Mouse (Mus musculus) neural tube, embryonic 15.5 days (tissue): ENCODE measurements around the gene Pomc. TPM values are rescaled to one million over a fixed set of nuclear protein-coding genes. Genes with fewer than 3 reads are reported as not detected.
"Not testable (repeated sequence)": the region's sequence is repeated elsewhere in the genome, so short reads cannot be mapped to it uniquely, and the experiment has no call there.

ENCODE experiments used
- ATAC-seq: fragments of 200-750 bp; cut with Nextera tagmentation; 2 replicates; pipeline ENCODE4 v1.8.0; 2017; ENCODE audit warnings: mild to moderate bottlenecking, moderate TSS enrichment, moderate library complexity; ENCODE audit not compliant: low FRiP score
- H3K27ac ChIP-seq: fragments of 300-500 bp; sonication (generic); replicated peaks from 2 replicates; pipeline ENCODE4 v1.5.1; 2015; ENCODE audit warnings: mild to moderate bottlenecking, inconsistent platforms
- H3K27me3 ChIP-seq: fragments of 300-500 bp; sonication (generic); replicated peaks from 2 replicates; pipeline ENCODE4 v1.6.1; 2015; ENCODE audit warnings: inconsistent platforms
- H3K36me3 ChIP-seq: fragments of 300-500 bp; sonication (generic); 2 replicates; pipeline ENCODE4 v1.6.1; 2015; ENCODE audit warnings: inconsistent platforms
- H3K4me1 ChIP-seq: fragments of 300-500 bp; sonication (generic); 2 replicates; pipeline ENCODE4 v1.6.1; 2015; ENCODE audit warnings: inconsistent platforms
- H3K4me2 ChIP-seq: fragments of 300-500 bp; sonication (generic); 2 replicates; pipeline ENCODE4 v1.6.1; 2015; ENCODE audit warnings: inconsistent platforms, mild to moderate bottlenecking, moderate library complexity
- H3K4me3 ChIP-seq: fragments of 300-500 bp; sonication (generic); replicated peaks from 2 replicates; pipeline ENCODE4 v1.5.1; 2015; ENCODE audit warnings: mild to moderate bottlenecking, inconsistent platforms
- H3K9ac ChIP-seq: fragments of 300-500 bp; sonication (generic); replicated peaks from 2 replicates; pipeline ENCODE4 v1.6.1; 2015; ENCODE audit warnings: mild to moderate bottlenecking, inconsistent platforms
- H3K9me3 ChIP-seq: fragments of 300-500 bp; sonication (generic); replicated peaks from 2 replicates; pipeline ENCODE4 v1.6.1; 2016; ENCODE audit warnings: inconsistent platforms
- WGBS: fragments of 180-500 bp; shearing (Covaris S2); methylation state at CpG from one replicate; pipeline ENCODE4 v1.1.7; 2015; ENCODE audit warnings: mixed read lengths; 5-methylcytosine and 5-hydroxymethylcytosine counted together
- polyA plus RNA-seq: library from polyadenylated mRNA; unstranded; fragments of >200 nt; fragmentation: Nextera tagmentation; extraction: Ambion mirVana; gene quantifications from 2 replicates; pipeline ENCODE4 v1.2.1, GENCODE M21; 2015

Pomc gene
- polyA plus RNA-seq, 1 experiment from 2014 or later, result 3.7 TPM

DNA sequence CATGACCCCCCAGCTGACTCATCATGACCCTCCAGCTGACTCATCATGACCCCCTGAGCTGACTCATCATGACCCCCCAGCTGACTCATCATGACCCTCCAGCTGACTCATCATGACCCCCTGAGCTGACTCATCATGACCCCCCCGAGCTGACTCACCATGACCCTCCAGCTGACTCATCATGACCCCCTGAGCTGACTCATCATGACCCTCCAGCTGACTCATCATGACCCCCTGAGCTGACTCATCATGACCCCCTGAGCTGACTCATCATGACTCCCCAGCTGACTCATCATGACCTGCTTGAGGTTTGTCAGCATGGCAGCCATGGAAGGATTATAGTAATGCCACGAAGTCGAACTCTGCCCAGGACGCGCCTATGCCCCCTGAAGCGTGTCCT, 18.4 kb downstream of the Pomc start:
- not testable (repeated sequence) for H3K9me3 ChIP-seq, H3K27me3 ChIP-seq, H3K4me2 ChIP-seq, ATAC-seq, H3K27ac ChIP-seq, H3K4me1 ChIP-seq, H3K4me3 ChIP-seq, H3K9ac ChIP-seq
- peaks cover 82% of the 10 kb centered on the region for H3K36me3 ChIP-seq
- 97% methylated on average over 6 of the region's 6 CpGs for WGBS

DNA sequence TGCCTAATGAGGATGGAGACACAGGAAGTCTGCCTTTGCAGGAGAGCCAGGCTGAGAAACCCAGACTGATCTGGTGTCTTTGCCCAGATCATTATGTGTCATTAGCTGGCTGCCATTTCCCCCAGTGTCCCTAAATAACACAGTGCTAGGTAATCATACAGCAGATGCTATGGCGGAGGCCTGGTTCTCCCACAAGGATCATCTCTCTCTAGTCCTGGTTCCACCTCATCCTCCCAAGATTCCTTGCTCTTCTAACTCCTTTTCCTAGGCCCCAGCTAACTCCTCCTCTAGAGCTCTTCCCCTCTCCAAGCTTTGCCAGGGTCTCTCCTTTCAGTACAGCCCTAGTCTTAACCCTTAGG, 26.2 kb downstream of the Pomc start:
- 0 out of 2 replicates have a peak overlapping the region, but pooled peaks have one; percentile 3 for H3K9ac ChIP-seq
- peaks cover 41% of the 10 kb centered on the region for H3K36me3 ChIP-seq
- 60% methylated on average over 1 of the region's 1 CpGs for WGBS
- peak; percentile 6; the same call in 1 of the 2 replicates for ATAC-seq
- H3K27ac ChIP-seq, result peak overlapping the region; percentile 79; the same call in 1 of the 2 replicates
- peak overlapping the region; percentile 42 for H3K4me3 ChIP-seq
- H3K27me3 ChIP-seq, result no peaks in the 10 kb centered on the region
- peak overlapping the region; percentile 78 for H3K4me2 ChIP-seq
- H3K9me3 ChIP-seq, result no peaks in the 10 kb centered on the region
- H3K4me1 ChIP-seq, result peaks cover 22% of the 10 kb centered on the region

DNA sequence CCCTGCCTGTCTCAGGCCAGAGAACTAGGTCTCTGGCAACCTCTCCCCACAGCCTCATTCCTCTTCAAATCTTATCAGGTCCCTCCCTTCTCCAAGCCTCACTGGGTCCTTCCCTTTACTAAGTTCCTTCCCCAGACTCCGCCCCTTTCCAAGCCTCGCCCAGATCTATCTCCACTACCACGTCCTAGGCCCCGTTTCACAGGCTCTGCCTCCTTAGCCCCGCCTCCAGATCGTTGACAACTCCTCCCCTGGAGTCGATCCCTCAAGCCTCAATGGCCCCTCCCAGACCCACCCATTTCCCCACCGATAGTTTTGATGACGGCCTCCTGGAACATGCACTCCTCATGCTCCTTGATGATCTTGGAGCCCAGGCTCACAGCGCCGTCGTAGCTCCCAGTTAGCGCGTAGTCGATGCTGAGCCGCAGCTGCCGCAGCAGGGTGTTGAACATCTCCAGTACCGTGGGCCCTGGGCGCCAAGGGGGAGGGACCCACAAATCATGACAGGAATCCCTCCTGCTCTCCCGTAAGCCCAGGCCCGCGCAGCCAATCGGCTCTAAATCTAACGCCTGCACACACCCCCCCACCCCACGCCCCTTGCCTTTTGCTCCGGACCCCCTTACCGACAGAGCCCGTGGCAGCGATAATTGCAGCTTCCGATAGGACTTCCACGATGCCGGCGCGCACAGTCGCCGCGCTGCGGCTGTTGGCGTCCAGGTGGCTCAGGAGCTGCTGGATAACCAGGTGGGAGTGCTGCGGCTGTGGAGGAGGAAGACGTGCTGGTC, 26.8 kb downstream of the Pomc start:
- H3K27me3 ChIP-seq, result no peaks in the 10 kb centered on the region
- under 1% methylated on average over 41 of the region's 41 CpGs for WGBS
- H3K4me2 ChIP-seq, result peak overlapping the region; percentile 78
- ATAC-seq, result peak; percentile 91
- H3K4me3 ChIP-seq, result peak overlapping the region; percentile 42
- H3K36me3 ChIP-seq, result peaks cover 35% of the 10 kb centered on the region
- no peaks in the 10 kb centered on the region for H3K9me3 ChIP-seq
- H3K9ac ChIP-seq, result peak overlapping the region; percentile 51
- H3K4me1 ChIP-seq, result peaks cover 22% of the 10 kb centered on the region
- peak overlapping the region; percentile 79 for H3K27ac ChIP-seq

DNA sequence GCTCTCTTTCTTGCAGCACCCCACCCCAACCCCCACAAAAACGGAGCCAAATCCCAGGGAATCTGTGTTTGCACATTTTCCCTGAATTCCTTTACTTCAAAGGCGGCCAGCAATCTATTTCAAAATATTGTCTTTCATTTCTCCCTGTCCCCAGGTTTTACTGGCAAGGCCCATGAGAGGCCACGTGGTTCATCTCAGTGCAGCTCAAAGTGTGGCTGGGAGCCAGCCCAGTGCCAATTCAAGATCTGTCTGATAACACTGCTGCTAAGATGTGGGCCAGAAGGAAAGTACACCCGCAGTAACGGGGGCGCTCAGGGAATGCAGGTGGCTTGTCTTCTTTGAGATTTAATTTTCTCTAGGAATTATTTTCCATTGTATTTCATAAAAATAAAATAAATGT, 27.5 kb downstream of the Pomc start:
- 25% methylated on average over 6 of the region's 6 CpGs for WGBS
- Histone ChIP-seq H3K4me3 (peak overlapping the region; percentile 42), H3K9ac (peak overlapping the region; percentile 51; the same call in 1 of the 2 replicates), H3K27me3 (no peaks in the 10 kb centered on the region), H3K27ac (peak overlapping the region; percentile 79), H3K4me1 (peaks cover 22% of the 10 kb centered on the region), H3K9me3 (no peaks in the 10 kb centered on the region), H3K36me3 (peaks cover 28% of the 10 kb centered on the region), H3K4me2 (peak overlapping the region; percentile 78)
- ATAC-seq, result peak; percentile 43; the same call in 1 of the 2 replicates

DNA sequence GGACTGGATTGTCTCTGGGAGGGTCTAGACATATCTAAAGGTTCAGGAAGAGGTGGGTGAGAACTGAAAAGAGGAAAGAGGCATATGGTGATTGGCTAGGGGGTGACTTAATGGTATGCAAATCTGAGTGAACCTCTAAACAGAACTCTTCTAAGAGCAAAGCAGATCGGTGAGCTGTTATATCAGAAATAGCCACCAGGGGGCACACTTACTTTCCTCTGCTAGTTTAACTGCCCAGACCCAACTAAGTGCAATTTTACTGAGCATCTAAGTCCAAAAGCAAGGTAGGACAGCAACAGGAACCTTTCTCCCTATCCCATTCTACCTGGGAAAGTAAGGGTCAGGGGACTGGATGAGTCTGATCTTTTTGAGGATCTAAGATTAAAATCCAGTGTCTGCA, 29.0 kb downstream of the Pomc start:
- Histone ChIP-seq H3K27ac (no peak overlapping the region), H3K27me3 (no peaks in the 10 kb centered on the region), H3K9ac (no peak overlapping the region), H3K36me3 (peaks cover 15% of the 10 kb centered on the region), H3K9me3 (no peaks in the 10 kb centered on the region), H3K4me1 (peaks cover 22% of the 10 kb centered on the region), H3K4me3 (no peak overlapping the region), H3K4me2 (no peak overlapping the region)
- WGBS, result 0% methylated on average over 1 of the region's 1 CpGs
- no peak for ATAC-seq

DNA sequence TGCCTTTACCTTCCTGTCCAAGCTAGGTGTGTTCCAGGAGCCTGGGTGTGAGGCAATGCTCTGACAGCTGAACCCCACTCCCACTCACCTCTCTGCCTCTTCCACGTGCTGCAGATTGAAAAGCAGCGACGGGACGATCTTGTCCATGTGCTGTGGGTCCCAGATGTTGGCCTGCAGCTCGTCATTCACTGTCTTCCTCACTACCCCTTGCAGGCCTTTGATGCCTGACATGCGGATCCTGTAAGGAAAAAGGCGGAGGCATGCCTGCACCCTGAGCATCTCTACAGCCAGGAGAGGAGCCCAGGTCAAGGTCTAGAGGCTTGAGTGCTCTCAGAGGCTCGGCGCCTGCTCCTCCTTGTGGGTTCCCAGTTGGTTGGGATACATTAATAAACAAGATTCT, 29.7 kb downstream of the Pomc start:
- Histone ChIP-seq H3K4me3 (no peak overlapping the region), H3K4me2 (no peak overlapping the region), H3K36me3 (peaks cover 14% of the 10 kb centered on the region; the same call in 1 of the 2 replicates), H3K9ac (no peak overlapping the region), H3K4me1 (peaks cover 22% of the 10 kb centered on the region), H3K27ac (no peak overlapping the region), H3K9me3 (no peaks in the 10 kb centered on the region), H3K27me3 (no peaks in the 10 kb centered on the region)
- no peak for ATAC-seq
- WGBS, result 85% methylated on average over 9 of the region's 9 CpGs

DNA sequence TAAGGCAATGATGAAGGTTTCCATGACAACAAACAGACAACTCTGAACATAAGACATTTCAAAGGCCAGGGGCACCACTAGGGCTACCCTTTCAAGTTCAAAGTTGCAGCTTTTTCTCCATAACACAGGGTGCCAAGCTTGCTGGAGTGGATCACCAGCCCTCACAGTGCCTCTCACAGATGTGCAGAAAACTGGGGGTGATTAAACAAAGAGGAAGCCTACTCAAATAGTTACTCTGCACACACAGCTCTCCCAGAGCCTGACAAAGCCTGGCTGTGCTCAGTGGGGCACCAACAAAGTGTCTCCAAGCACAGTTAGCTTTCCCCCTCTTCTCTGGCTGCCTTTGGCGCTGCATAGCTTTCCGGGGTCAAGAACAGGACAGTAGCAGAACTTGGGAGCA, 35.2 kb downstream of the Pomc start:
- H3K9ac ChIP-seq, result no peak overlapping the region
- WGBS, result 23% methylated on average over 2 of the region's 2 CpGs

DNA sequence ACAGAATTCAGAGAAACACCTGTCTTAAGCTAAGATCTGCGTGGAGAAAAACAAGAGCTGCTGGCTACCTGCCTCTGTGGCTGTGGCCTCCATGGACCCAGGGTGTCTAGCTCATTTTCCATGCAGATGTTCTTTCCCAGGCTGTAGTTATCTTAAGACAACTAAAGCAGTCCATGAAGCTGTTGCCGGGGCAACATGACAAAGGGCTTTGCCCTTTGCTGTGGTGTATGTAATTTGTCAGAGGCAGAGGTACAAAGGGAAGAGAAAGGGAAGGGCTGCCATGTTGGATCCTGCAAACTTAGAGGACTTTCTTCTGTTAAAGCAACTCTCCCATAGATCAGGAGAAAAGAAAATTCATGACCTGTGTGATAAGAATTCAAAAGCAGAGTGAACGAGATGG, 36.3 kb downstream of the Pomc start:
- Histone ChIP-seq H3K9ac (no peak overlapping the region), H3K27ac (no peak overlapping the region), H3K27me3 (no peaks in the 10 kb centered on the region), H3K9me3 (no peaks in the 10 kb centered on the region), H3K4me3 (no peak overlapping the region), H3K4me1 (peaks cover 3% of the 10 kb centered on the region; the same call in 1 of the 2 replicates), H3K4me2 (no peak overlapping the region), H3K36me3 (peaks cover 13% of the 10 kb centered on the region)
- 35% methylated on average over 3 of the region's 3 CpGs for WGBS
- ATAC-seq, result no peak

More for the DNA sequence above, 35.2 kb downstream of the Pomc start:
- peaks cover 3% of the 10 kb centered on the region; the same call in 1 of the 2 replicates for H3K4me1 ChIP-seq
- ATAC-seq, result no peak
- no peaks in the 10 kb centered on the region for H3K9me3 ChIP-seq
- H3K4me3 ChIP-seq, result no peak overlapping the region
- H3K27ac ChIP-seq, result no peak overlapping the region
- peaks cover 13% of the 10 kb centered on the region for H3K36me3 ChIP-seq
- H3K27me3 ChIP-seq, result no peaks in the 10 kb centered on the region
- no peak overlapping the region for H3K4me2 ChIP-seq

DNA sequence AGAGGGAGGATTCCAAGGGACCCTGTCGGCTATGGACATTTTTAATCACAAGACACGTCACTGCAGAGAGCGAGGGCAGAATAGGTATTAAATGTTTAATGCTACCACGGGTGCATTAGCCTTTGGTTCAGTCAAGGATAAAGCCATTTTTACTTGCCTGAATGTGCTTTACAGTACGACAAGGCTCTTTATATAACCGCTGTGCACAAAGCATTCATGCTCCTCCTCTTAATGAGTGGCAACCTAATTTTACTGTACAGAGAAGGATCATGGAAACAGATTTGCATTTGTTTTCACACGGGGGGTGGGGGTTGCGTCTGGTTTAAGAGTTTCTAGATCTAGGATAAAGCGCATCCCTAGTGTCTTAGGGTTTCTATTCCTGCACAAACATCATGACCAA, 42.0 kb downstream of the Pomc start:
- no peak overlapping the region for H3K4me2 ChIP-seq
- no peaks in the 10 kb centered on the region for H3K27me3 ChIP-seq
- H3K4me3 ChIP-seq, result no peak overlapping the region
- no peak overlapping the region for H3K9ac ChIP-seq
- 67% methylated on average over 9 of the region's 9 CpGs for WGBS
- no peak for ATAC-seq
- H3K4me1 ChIP-seq, result no peaks in the 10 kb centered on the region
- no peaks in the 10 kb centered on the region for H3K9me3 ChIP-seq
- H3K36me3 ChIP-seq, result peaks cover 16% of the 10 kb centered on the region; the same call in 1 of the 2 replicates
- no peak overlapping the region for H3K27ac ChIP-seq

DNA sequence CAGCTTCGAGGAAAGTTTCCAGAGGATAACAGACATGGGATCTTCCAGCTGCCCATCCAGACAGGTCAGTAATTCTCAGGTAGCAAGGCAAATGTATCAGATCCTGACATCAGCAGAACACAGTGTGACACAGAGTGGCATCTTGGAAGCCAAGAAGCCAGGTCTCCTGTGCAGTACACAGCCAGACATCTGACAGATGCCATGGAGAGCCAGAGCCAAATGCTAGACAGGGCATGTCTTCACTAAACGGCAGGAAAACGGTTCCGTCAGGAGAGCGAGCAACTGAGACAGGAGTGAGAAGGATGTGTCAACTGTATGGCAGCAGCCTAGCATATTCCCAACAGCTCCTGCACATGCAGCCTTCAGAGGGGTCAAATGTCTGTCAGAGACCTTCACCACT, 45.7 kb downstream of the Pomc start:
- 96% methylated on average over 5 of the region's 5 CpGs for WGBS
- ATAC-seq, result no peak
- Histone ChIP-seq H3K4me1 (no peaks in the 10 kb centered on the region), H3K27me3 (no peaks in the 10 kb centered on the region), H3K9me3 (no peaks in the 10 kb centered on the region), H3K9ac (no peak overlapping the region), H3K4me2 (no peak overlapping the region), H3K4me3 (no peak overlapping the region), H3K27ac (no peak overlapping the region), H3K36me3 (peaks cover 6% of the 10 kb centered on the region; the same call in 1 of the 2 replicates)

DNA sequence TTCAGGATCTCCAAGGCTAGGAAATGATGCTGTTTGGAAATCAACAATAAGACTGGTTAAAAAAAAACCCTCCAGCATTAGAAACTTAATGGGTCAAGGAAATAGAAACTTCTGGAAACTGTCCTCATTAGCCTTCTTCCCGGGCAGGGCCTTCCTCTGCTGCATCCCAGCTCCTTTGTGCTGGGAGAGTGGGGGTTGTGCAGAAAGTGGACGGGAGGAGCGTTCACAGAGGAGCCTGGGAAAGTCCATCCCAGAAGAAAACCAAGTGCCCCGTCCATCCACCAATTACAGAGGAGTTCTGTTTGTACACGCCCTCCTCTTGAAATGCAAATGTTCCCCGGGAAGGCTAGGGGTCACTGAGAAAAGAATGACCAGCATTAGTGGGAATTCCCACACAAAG, 49.9 kb downstream of the Pomc start:
- H3K4me3 ChIP-seq, result no peak overlapping the region
- H3K27ac ChIP-seq, result no peak overlapping the region
- no peaks in the 10 kb centered on the region for H3K27me3 ChIP-seq
- ATAC-seq, result no peak
- H3K4me1 ChIP-seq, result peaks cover 32% of the 10 kb centered on the region
- no peaks in the 10 kb centered on the region for H3K9me3 ChIP-seq
- peaks cover 4% of the 10 kb centered on the region; the same call in 1 of the 2 replicates for H3K36me3 ChIP-seq
- no peak overlapping the region for H3K4me2 ChIP-seq
- 9% methylated on average over 6 of the region's 6 CpGs for WGBS
- no peak overlapping the region for H3K9ac ChIP-seq

DNA sequence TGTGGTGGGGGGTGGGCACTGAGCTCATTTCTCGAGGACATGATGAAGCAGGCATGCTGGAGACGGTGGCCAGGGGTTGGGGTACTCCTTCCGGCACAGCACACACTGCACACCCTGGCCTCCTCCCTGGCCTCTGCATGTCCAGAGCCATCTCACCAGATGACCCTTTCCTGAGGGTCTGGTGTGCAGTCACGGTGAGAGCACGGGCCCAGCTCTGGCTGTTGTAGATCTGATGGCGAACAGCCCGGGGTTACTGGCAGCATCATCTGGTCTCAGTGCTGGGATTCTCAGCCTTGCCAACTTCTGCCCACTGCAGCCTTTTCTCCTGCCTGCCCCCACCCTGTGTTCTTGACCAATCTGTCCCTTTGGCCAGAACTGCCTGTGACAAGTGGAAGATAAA, 51.3 kb downstream of the Pomc start:
- Histone ChIP-seq H3K4me2 (no peak overlapping the region), H3K27ac (no peak overlapping the region; the same call in 1 of the 2 replicates), H3K36me3 (no peaks in the 10 kb centered on the region), H3K4me3 (no peak overlapping the region), H3K9me3 (no peaks in the 10 kb centered on the region), H3K27me3 (no peaks in the 10 kb centered on the region), H3K4me1 (peaks cover 32% of the 10 kb centered on the region), H3K9ac (no peak overlapping the region)
- ATAC-seq, result no peak
- 82% methylated on average over 7 of the region's 7 CpGs for WGBS
